Mouse (Mus musculus) spleen, adult 2 months (tissue): ENCODE data around the gene Efcab14.

Experiments
- CTCF ChIP-seq: fragments of 200-500 bp; IDR thresholded peaks from 2 replicates; pipeline ENCODE4 v1.5.1; 2011; ENCODE audit warnings: mild to moderate bottlenecking, inconsistent platforms; ENCODE audit not compliant: insufficient read depth, insufficient read length, insufficient replicate concordance; ENCODE audit errors: extremely low read depth
- POLR2A ChIP-seq: fragments of 200-500 bp; IDR thresholded peaks from 2 replicates; pipeline ENCODE4 v1.6.1; 2011; ENCODE audit warnings: low read depth, low read length, inconsistent platforms

DNA sequence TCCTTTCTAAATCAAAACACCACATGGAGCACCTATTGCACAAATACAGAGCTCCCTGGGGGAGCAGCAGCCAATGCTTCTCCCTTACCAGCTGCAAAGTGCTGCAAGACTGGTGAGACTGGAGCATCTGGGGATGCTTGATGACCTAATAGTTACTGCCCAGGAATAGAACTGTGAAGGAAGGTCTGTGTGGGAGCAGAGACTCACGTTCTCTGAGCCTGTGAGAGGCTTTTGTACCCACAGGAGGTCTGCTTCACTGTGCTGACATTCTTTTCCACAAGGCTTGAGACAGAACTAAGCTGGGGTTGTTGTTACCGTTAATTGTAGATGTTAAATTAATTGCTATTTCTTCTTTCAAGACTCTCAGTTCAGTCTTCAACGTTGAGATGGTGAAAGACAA, 53.3 kb downstream of the Efcab14 start:
- TF ChIP-seq CTCF (no peak), POLR2A (no peak)
